Mouse (Mus musculus) spleen, postnatal 36 days (tissue): ENCODE results near the gene Atp4a.
A peak's percentile ranks its signal among the peaks of the same experiment; 100 is the strongest.
"Not testable (repeated sequence)": the region's sequence is repeated elsewhere in the genome, so short reads cannot be mapped to it uniquely, and the experiment has no call there.

ENCODE experiments used
- DNase-seq, 2 experiments: peaks; one replicate each; pipeline ENCODE4 v3.0.0; 2022; ENCODE audit warnings: low spot score in 2 of 2, mixed read lengths in 1 of 2

Atp4a gene

GRCm38 (mm10) chr7:30729396-30730063, 17.5 kb downstream of the Atp4a start, which contains the start of gene Tmem147:
Gene Tmem147 (minus strand): TSS chr7:30729540.
- peak; percentile 93 for DNase-seq

- not testable (repeated sequence) for DNase-seq
These were observed 18.2 kb downstream of the Atp4a start for GRCm38 (mm10) chr7:30730064-30730722.

- no peak for DNase-seq
These were observed 24.2 kb downstream of the Atp4a start for GRCm38 (mm10) chr7:30736211-30736610.

- peak; percentile 67 to 71 for DNase-seq
These were observed 30.6 kb downstream of the Atp4a start for GRCm38 (mm10) chr7:30742570-30742969.

GRCm38 (mm10) chr7:30743617-30744016, 31.6 kb downstream of the Atp4a start, which contains the start of gene Gapdhs:
Gene Gapdhs (minus strand): TSS chr7:30743681.
- DNase-seq = not testable (repeated sequence)

GRCm38 (mm10) chr7:30744022-30744598, 32.1 kb downstream of the Atp4a start:
- no peak for DNase-seq

GRCm38 (mm10) chr7:30747525-30748204, 35.7 kb downstream of the Atp4a start:
- DNase-seq = no peak

- no peak for DNase-seq
These were observed 38.0 kb downstream of the Atp4a start for GRCm38 (mm10) chr7:30749824-30750606.

- no peak for DNase-seq
These were observed 39.2 kb downstream of the Atp4a start, which contains the start of gene Sbsn for GRCm38 (mm10) chr7:30751086-30751669. Gene Sbsn (plus strand): TSS chr7:30751471.

GRCm38 (mm10) chr7:30757001-30757400, 45.0 kb downstream of the Atp4a start:
- no peak for DNase-seq

- no peak for DNase-seq
These were observed 46.8 kb downstream of the Atp4a start for GRCm38 (mm10) chr7:30758853-30759252.

GRCm38 (mm10) chr7:30761769-30762352, 49.9 kb downstream of the Atp4a start:
- DNase-seq = peak; percentile 15 to 16

- no peak for DNase-seq
These were observed 51.4 kb downstream of the Atp4a start, which contains the start of gene Dmkn for GRCm38 (mm10) chr7:30763456-30763855. Gene Dmkn (plus strand): TSS chr7:30763756.

GRCm38 (mm10) chr7:30765173-30765572, 53.2 kb downstream of the Atp4a start:
- DNase-seq = no peak

GRCm38 (mm10) chr7:30766408-30766807, 54.4 kb downstream of the Atp4a start:
- DNase-seq = no peak

GRCm38 (mm10) chr7:30769236-30769635, 57.2 kb downstream of the Atp4a start:
- peak; percentile 17 to 21 for DNase-seq
